Mouse (Mus musculus) embryo, embryonic 9.5 days (tissue): ENCODE measurements around the gene Olfr364-ps1.

Experiments
- DNase-seq: peaks from one replicate; pipeline ENCODE4 v3.0.0-alpha.2; 2017; ENCODE audit errors: extremely low spot score

Olfr364-ps1 gene

DNA sequence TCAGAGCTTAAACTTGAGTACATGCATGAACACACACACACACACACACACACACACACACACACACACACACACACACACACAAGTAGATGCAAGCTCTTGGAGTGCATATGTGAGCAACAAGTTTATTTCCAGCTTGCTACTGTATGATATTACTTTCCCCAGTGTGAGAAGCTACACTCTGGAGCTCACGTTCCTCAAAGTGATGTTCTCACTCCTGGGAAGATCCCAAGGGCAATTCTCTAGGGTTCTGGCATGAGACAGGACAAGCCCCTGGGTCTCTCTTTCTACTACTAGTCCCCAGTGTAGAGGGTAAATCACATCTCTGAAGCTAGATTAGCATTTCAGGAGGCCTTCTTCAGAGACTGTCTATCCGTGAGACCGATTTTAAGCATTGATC is at the start of gene Olfr364-ps1:
Gene Olfr364-ps1, plus strand, starts transcription at position 301 of the 400 bp plus-strand sequence.
- no peak for DNase-seq

DNA sequence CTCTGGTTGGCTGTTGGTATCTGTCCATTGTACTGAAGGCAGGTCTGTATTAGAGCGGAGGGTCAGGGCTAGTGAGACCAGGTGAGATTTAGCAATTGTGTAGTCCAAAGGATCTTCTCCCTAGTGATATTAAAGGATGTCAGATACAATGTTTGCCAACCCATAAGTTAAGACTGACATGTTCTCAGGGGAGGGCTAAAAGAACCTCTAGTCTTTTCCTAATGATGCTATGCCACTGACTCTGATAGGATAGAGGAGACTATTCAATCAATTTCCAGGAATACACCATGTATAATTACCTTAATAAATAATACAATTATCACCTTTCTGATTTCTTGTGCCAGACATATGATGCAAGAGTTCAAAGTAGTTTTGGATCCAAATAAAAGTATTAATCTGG is 21.3 kb upstream of the Olfr364-ps1 start, which contains the start of gene Olfr362:
Gene Olfr362, minus strand, starts transcription at position 101 of the 400 bp plus-strand sequence.
- DNase-seq = no peak

DNA sequence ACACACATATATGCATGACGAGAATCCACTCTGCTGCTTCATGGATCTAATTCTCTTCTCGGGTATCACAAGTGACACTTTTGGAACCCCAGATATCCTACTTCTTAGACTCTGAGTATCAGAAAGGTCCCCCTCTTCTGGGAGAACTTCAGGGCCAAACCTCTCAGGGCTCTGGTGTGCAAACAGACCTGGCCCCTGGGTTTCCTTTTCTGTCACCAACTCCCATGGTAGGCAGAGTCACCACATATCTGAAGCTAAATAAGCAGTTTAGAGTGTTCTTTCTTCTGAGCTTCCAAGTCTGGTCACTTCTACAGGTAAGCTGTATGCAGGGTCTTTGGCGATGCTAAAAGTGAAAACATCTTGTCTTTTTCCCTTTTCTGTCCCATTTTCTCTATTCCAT is 48.8 kb downstream of the Olfr364-ps1 start, which contains the start of gene Olfr365:
Gene Olfr365, plus strand, starts transcription at position 301 of the 400 bp plus-strand sequence.
- DNase-seq = no peak
